Mouse (Mus musculus) cerebellum, postnatal 25 days (tissue): ENCODE data around the gene Prph2.

Experiments
- DNase-seq, 2 experiments: peaks; one replicate each; pipeline ENCODE4 v3.0.0; 2021; ENCODE audit warnings: mixed read lengths in 2 of 2

Gene Prph2

DNA sequence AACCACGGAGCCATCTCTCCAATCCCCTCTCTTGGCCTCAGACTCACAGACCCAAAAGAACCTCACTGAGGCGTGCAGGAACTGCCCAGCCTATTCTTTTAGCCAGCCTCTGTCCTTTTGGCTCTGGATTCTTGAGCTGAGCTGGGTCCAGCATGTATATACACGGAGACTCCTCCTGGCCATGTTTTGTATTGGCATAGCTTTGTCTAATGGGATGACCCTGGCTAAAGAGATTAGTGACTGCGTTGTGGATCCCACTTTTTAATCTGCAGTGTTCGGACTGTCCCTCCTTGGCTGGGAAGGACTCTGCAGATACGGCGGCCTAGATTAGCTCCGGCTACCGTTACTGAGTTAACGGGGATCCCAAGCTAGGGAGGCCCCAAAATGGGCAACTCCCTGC is at the start of gene Prph2:
Prph2 (plus strand) TSS at position 274 of the 400 bp plus-strand sequence.
- no peak for DNase-seq

DNA sequence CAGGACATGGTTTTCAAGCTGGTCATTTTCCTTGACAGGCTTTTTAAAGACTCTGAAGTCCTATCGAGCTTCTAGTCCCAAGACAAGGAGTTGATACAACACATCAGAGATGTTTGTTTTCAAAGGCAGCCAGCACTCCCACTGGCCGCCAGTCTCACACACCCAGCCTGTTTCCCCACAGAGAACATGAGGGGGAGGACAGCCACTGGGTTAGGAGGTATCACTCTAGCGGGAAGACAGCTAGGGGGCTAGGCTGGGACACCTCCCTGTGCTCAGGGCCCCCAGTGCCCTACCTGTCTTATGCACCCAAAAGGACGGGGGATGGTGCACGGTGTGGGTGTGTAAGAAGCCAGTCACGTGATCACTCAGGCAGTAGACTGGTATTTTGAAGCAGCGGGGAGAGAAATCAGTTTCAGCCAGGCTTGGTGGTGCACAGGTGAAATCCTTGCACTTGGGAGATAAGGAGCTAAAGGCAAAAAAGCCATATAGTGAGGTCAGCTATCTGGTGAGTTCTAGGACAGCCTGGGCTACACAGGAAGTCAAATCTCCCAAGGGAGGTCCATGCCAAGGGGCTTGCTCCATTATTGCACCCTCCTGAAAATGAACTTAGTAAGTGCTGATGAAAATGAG is 45.6 kb upstream of the Prph2 start:
- DNase-seq, result no peak

DNA sequence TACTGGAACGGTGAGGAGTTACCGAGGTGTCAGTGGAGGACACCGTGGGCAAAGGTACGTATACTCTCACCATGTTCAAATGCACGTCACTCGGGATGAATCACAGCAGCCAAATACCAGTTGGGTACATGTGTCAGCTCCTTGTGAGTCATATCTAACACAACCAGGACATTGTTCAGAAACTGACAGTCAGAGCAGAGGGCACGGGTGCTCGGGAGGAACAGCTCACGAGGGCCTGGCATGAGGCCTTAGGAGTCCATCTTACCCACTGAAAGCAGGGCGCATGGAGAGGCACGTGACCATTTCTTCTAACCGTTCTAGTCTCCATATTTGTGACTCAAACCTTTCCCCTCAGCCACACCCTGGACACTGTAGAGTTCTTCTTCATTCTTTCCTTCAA is 43.4 kb upstream of the Prph2 start:
- no peak for DNase-seq

DNA sequence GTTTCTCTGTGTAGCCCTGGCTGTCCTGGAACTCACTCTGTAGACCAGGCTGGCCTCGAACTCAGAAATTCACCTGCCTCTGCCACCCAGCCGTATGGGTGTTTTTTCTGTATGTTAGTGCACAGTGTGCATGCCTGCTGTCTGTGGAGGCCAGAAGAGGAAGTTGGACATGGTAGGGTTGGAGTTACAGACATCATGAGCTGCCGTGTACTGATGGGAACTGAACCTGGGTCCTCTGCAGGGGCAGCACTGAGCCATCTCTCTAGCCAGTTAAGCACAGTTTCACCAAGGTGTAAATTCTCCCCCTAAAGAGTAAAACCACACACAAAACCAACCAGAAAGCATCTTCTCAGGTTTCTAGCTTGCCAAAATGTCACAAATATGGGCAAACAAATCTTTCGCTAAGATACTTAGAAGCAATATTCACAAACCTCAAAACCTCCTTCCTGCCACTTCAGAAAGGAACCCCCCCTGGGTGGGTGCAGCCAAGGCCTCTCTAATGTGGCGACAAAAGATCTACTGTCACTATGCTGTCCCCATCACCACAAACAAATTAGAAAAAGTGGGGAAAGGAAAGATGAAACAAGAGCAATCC is 40.0 kb upstream of the Prph2 start:
- no peak for DNase-seq

DNA sequence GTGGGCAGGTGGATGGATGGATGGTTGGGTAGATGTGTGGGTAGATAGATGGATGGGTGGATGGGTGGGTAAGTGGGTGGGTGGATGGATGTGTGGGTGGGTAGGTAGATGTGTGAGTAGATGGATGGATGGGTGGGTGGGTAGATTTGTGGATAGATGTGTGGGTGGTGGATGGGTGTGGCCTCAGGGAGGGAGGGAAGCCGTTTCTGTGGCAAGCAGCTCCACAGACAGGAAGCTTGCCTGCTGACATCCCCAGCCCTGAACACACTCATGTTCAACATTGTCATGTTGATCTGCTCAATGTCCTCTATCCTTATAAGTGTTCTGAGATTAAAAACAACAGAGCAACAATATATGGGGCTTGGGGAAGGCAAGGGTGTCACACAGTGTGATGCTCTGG is 39.3 kb upstream of the Prph2 start:
- DNase-seq, result no peak

DNA sequence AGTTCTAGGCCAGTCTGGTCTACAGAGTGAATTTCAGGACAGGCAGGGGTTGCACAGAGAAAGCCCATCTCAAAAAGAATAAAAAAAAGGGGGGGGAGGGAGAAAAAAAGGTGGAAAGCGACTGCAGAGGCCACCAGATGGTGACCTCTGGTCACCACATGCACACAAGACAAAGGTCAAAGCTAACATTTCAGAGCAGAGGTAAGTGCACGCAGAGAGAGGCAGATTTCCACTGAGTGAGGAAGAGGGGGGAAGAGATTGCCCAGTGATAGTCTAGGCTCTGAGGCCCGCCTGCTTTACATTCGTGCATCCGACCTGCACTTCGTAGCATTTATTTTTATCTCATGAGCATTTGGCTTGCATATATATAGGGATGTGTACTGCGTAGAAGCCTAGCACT is 37.5 kb upstream of the Prph2 start:
- no peak for DNase-seq

DNA sequence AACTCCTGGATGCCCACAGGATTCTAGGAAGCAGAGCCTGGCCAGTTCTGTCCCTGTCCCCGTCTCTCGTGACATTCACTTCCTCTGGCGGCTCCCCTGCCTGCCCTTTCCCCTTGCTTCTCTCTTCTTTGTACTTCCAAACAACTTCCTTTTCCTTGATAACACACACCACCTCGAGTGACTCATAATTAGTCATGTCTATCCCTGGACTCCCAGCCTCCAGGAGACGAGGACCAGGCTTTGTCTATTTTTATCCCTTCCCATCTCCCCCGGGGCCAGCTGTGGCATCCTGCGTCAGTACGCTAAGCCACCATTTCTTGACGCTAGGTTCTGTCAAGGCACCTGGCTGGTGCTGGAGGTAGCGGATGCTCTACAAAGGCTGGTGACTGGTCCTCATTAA is 36.1 kb upstream of the Prph2 start:
- DNase-seq, result no peak

DNA sequence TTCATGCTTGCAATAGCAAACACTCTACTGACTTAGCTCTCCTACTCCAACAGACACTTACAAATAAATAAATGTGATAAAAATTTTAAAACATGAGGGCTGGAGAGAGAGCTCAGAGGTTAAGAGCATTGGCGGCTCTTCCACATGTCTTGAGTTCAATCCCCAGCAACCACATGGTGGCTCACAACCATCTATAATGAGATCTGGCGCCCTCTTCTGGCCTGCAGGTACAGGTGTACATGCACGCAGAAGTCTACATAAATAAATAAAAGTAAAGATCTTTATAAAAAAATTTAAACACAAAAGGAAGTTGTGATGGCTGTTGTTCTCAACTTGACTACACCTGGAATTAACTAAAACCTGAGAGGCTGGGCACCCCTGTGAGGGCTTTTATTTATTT is 34.6 kb upstream of the Prph2 start:
- DNase-seq, result no peak

DNA sequence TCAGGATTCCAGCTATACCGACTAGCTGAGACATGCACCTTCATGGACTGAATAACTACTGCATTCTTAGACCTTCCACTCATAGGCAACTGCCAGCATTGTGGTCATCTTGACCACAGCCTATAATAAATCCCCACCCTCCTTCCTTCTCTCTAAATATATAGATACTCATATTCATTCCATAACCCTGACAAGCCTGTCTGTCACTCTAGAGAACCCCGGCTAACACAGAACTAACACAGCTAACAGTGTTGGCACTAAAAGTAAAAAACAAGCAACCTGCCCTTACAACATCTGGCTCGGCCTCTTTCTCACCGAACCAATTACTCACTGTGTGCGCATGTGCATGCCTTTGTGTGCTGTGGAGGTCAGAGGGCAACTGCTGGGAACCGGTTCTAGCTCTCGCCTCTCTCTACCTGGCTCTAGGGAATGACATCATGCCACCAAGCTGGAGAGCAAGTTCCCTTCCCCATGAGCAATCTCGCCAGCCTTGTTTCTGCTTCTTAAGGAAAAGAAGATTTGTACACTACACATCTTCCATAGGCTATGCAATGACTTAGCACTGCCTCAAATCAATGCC is 33.8 kb upstream of the Prph2 start:
- DNase-seq, result no peak

DNA sequence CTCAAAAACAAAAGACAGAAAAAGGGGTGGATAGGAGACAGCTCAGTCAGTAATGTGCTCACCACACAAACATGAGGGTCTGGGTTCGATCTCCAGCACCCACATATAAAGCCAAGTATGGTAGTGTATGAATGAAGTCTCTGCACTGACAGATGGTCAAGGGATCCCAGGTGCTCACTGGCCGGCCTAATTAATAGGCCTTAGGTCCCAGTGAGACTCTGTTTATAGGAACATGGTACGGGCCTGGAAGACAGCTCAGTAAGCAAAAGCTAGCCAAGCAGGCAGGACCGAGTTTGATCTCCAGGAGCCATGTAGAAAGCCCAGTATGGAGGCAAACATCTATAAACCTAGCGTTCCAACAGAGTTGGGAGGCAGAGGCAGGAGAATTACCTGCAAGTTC is 33.2 kb upstream of the Prph2 start:
- DNase-seq, result peak; percentile 43 to 52

DNA sequence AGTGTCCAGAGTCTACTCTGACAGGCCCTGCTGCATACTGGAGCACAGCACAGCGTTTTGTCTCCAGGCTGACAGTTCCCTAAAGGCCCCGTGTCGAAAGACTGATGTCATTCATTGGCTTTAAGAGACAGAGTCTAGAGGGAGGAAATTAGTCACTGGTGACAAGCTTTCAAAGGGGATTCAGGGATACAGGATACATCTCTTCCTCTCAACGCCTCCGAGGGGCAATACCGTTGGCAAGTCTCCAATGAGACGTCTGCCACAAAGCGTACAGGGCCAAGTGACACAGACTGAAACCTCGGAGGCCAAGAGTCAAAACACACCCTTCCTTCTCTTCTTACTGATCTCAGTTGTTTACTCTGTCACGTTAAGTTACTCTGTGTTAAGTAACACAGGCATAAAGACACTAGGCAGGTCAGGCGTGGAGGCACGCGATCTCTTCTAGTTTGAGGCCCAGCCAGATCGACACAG is 30.4 kb upstream of the Prph2 start:
- DNase-seq, result no peak

DNA sequence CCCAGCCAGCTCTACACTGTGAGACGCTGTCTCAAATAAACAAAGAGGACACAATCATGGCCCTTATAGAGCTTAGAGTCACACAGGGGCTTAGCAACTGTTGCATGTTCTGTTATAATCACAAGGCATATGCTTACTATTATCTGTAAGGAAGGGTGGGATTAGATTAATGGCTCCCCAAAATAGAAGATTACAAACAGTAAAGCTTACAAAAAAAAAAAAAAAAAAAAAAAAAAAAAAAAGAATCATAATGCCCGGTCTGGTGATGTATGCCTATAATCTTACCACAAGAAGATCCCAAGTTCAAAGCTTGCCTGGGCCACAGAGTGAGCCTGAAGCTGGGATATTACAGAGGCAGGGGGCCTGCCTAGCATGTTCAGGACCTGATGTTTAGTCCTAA is 29.9 kb upstream of the Prph2 start:
- DNase-seq, result no peak

DNA sequence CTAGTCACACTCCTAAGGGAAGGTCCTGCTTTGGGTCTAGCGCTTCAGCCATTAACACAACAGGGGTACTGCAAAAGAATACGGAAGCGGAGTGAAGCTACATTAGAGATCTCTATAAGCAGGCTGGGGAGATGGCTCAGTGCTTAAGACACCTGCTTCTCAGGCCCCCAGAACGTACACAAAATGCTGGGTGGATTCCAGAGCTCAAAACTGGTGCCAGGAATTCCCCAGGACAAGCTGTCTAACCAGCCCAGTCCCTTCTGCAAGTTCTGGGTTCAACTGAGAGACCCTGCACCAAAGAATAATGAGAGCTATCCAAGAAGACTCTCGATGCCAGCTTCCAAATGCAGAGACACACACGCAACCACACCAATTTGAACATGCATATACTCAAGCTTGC is 28.5 kb upstream of the Prph2 start:
- DNase-seq, result peak in 1 of 2 experiments; percentile 52

DNA sequence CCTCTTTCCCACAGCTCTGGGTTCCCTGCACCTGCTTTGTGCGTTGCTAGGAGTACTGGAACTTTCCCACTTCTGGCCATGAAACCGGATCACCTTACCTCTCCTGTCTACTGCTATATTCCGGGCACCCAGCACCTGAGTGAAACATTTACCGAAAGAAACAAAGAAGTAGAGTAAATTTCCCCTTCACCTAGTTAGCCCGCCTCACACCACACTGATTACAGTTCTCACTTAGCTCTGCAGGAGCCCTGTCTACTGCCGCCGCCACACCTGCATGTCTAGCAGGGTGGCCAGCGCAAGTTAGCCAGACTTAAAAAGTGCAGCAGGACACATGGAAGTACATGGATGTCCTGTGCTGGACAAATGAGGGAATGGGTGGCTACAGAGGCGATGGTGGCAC is 27.2 kb upstream of the Prph2 start:
- no peak for DNase-seq

DNA sequence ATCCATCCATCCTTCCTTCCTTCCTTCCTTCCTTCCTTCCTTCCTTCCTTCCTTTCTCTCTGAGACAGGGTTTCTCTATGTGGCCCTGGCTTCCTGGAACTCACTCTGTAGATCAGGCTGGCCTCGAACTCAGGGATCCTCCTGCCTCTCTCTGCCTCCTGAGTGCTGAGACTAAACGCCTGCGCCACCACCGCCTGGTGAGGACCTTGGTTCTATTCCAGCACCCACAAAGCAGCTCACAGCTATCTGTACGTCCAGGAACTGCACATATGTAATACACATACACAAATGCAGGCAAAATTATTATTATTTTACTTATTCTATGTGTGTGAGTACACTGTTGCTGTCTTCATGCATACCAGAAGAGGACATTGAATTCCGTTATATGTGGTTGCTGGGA is 25.5 kb upstream of the Prph2 start:
- DNase-seq, result no peak

DNA sequence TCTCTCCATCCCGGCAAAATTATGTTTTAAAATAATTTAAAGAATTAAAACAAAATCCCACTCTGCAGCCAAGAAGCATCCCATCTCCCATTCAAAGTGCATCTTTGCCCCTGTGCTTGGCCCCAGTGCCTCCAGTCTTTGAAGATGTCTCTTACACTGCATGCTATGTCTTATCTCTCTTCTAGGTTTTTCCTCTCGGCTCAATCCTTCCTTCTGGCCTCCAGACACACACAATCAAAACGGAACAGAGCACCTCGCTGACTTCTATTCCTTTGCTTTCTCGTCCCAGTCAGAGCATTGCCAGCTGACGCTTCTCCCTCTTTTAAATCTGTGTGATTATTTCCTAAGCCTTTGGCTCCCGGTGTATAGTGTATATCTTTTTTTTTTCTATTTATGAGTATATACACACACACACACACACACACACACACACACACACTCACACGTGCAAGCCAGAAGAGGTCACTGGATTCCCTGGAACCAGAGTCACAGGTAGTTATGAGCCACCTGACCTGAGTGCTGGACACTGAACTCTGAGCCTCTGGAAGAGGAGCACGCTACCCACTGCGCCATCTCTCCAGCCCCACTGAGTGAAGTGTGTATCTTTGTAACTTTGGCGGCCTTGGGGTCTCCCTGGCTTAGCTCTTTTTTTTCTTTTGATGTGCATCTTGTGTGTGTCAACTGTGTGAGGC is 24.9 kb upstream of the Prph2 start:
- no peak for DNase-seq

DNA sequence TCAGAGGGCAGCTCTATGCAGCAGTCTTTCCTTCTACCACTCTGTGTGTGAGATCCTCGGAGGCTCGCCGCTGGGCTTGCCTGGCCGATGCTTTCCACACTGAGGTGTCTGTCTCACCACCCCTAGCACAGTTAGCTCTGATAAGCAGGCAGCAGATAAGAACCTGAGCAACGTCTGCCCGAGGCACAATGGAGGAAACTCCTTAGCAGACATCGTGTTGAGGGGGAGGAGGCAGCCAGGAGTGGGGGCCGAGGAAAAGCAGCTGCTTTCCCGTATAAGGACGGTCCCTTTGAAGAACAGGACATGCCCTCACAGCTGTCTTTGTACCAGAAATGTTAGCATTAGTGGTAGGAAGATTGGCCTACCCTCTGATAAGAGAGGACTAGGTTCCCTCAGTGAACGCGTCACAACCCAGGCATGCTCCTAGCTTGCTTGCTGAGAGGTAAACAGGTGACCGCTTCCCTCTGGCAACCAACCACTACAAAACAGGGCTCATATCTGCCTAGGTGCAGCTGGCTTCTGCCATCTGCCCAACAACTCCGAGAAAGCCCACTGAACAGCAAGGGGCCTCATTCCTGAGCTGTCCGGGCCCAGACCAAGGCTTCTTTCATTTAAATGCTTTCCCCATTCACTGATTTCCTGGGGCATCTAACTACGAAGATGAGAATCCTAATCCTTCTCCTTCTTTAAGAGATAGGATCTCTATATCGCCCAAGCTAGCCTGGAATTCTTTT is 24.2 kb upstream of the Prph2 start:
- DNase-seq, result peak in 1 of 2 experiments; percentile 36

DNA sequence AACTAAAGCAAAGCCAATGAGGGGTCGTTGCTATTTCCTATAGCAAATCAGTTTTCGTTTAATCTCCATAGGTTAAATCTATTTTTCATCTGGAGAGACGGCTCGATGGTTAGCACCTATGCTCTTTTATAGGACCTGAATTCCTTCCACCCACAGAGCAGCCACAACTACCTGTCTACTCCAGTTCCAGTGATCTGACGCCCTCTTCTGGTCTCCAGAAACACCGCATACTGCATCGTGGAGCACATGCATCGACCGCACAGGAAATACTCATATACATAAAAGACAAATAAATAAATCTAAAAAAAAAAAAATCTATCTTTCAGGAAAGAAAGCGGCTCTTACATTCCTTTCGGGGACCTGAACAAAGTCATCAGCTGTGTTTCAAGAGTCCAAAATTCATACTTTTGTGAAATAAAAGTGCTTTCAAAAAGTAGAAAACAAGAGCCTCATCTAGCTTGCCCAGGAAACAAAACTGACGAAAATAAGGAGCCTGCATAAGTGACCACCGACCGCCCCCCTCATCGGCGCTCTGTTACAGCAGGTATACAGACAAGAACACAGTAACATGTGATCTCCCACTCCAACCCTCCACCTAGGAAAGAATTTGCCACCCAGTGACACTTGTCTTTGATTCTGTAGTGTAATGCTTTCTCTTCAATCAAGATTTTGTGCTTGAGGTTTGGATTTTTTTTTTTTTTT is 21.6 kb upstream of the Prph2 start:
- peak; percentile 53 to 72 for DNase-seq

DNA sequence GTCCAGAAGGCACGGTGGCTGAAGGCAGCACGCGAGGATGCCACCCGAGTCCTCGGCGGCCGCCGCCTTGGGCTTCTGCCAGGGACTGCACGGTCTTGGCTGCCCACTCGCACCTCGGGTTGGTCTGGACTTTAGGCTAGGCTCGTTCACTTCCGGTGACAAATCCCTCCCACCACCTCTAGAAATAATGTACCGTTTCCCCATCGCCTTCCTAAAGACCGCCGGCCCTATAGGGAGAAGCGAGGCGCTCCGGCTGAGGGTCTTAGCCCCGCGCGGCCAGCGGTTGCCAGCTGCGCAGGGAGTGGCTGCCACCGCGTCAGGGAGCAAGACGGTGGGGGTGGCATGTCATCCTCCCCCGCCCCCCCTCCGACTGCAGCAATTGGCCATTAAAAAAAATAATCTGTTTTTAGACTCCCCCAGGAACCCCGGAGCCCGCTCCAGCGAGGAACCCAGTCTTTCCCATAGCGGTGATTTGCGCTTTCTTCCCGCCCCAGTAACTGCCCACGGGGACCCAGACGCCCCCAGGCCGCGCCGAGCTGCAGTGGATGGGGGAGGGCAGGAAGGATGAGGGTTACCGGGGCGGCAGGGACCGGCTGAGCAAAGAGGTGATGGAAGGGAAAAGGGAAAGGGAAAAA is 20.7 kb upstream of the Prph2 start:
- DNase-seq, result peak; percentile 91 to 94

DNA sequence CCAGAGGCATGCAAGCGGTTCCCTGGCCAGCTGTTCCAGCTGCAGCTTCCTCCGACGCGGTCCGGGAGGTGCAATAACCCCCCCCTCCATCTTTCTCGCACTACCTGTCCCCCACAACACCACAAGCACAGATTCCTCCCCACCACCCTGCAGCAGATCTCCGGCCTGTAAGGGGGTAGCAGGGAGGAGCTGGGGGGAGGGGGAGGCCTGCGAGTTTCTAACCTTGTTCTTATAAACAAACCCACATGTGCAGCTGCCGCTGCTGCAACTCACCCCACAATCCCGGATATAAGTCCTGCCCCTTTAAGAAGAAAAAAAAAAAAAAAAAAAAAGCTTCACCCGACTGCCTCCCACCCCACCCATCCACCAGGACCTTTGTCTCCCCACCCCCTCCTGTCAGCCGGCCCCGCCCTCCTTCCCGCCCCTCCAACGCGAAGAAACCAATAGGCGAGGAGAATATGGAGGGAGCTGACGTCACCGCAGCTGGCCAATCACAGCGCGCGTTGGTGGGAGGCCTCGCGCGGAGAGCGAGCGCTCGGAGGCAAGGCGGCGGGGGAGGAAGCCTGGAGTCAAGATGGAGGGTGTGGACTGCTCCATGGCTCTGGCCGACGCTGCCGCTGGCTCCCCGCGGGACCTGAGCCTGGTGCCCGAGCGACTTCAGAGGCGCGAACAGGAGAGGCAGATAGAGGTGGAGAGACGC is 20.0 kb upstream of the Prph2 start, which contains the start of gene Tbcc:
Tbcc (plus strand) TSS at position 569 of the 700 bp plus-strand sequence.
- peak; percentile 96 to 98 for DNase-seq
